Mouse (Mus musculus): ENCODE results near the gene Kdm2a. TPM values are rescaled to one million over a fixed set of nuclear protein-coding genes. Genes with fewer than 3 reads are reported as not detected.

Kdm2a gene
- total and polyA plus RNA-seq, 3 experiments = 46.1 to 98.7 (median 73.9) TPM

DNA sequence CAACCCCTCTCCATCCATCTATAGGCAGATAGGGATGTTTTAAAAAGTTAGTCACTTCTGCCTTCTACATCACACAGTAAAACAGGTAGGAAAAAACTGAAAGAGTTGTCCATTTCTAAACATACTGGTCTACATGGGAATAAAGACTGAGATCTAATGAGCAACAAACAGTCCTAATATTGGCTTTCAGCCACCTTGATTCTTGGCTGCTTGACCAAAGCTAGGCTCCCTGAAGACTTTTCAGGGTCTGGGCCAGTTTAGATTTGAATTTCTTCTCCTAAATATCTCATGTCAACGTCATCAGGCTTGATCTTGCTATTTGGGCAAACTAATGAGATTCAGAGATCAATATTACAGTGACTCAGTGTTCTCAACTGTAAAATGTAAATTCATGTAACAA is 71.2 kb downstream of the Kdm2a start:
- ATAC-seq (ENCODE audit: extremely low read depth, insufficient number of reproducible peaks, low FRiP score, poor library complexity, severe bottlenecking) = no peak
- H3K36me3 ChIP-seq (replicated peaks) = peaks cover 95% of the 10 kb centered on the region
- no peak overlapping the region for H3K4me3 ChIP-seq (ENCODE audit: low read depth, low read length)
- DNase-seq (ENCODE audit: low spot score) = no peak
- H3K27me3 ChIP-seq (ENCODE audit: insufficient read depth, low read length) = no peaks in the 10 kb centered on the region
- no peaks in the 10 kb centered on the region for H3K9me3 ChIP-seq (replicated peaks)
- TF ChIP-seq GATA1 (IDR thresholded peaks at IDR 0.05; ENCODE audit: borderline replicate concordance, low read length) = no peak
- no peak for TF ChIP-seq GATA2 (IDR thresholded peaks at IDR 0.05; ENCODE audit: borderline replicate concordance, low read depth, low read length)
- no peak for TF ChIP-seq CTCF (IDR thresholded peaks at IDR 0.05; ENCODE audit: low read depth, low read length)
- no peak for TF ChIP-seq POLR2AphosphoS5 (IDR thresholded peaks at IDR 0.05; ENCODE audit: insufficient replicate concordance, low read depth, low read length)
- TF ChIP-seq TAL1 (conservative IDR thresholded peaks at IDR 0.05; ENCODE audit: low read depth, low read length) = no peak
- H3K4me1 ChIP-seq (ENCODE audit: insufficient read depth, low read depth, low read length) = peaks cover 28% of the 10 kb centered on the region

DNA sequence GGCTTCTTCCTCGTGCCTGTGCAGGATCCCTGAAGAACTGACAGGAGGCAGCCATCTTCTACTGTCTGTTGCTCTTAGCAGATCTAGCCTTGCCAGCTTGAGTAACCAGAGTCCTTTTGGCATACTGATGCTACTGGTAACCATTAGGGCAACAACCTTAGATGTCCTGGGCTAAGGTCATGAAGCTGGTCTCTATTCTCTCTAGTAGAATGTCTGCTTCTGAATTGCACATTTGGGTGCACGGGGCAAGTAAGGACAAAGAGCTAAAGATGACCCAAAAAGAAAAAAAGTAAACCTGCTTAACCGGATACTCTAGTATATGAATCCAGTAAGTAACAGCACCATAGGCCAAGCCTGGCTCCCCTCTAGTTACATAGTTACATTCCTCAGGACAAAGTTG is 72.0 kb downstream of the Kdm2a start:
- TF ChIP-seq GATA1 (IDR thresholded peaks at IDR 0.05; ENCODE audit: borderline replicate concordance, low read length) = no peak
- TF ChIP-seq TAL1 (conservative IDR thresholded peaks at IDR 0.05; ENCODE audit: low read depth, low read length) = no peak
- DNase-seq (ENCODE audit: low spot score) (no peak), ATAC-seq (ENCODE audit: extremely low read depth, insufficient number of reproducible peaks, low FRiP score, poor library complexity, severe bottlenecking) (no peak)
- Histone ChIP-seq H3K4me1 (ENCODE audit: insufficient read depth, low read depth, low read length) (peaks cover 20% of the 10 kb centered on the region), H3K27me3 (ENCODE audit: insufficient read depth, low read length) (no peaks in the 10 kb centered on the region), H3K36me3 (replicated peaks) (peaks cover 94% of the 10 kb centered on the region), H3K9me3 (replicated peaks) (no peaks in the 10 kb centered on the region), H3K4me3 (ENCODE audit: low read depth, low read length) (no peak overlapping the region)

- H3K27me3 ChIP-seq (ENCODE audit: insufficient read depth, low read length) = no peaks in the 10 kb centered on the region
- no peak for ATAC-seq (ENCODE audit: extremely low read depth, insufficient number of reproducible peaks, low FRiP score, poor library complexity, severe bottlenecking)
- H3K4me3 ChIP-seq (ENCODE audit: low read depth, low read length) = no peak overlapping the region
- no peaks in the 10 kb centered on the region for H3K9me3 ChIP-seq (replicated peaks)
- peaks cover 97% of the 10 kb centered on the region for H3K36me3 ChIP-seq (replicated peaks)
- TF ChIP-seq GATA2 (IDR thresholded peaks at IDR 0.05; ENCODE audit: borderline replicate concordance, low read depth, low read length) (no peak), CTCF (IDR thresholded peaks at IDR 0.05; ENCODE audit: low read depth, low read length) (no peak), GATA1 (IDR thresholded peaks at IDR 0.05; ENCODE audit: borderline replicate concordance, low read length) (no peak), TAL1 (conservative IDR thresholded peaks at IDR 0.05; ENCODE audit: low read depth, low read length) (no peak), POLR2AphosphoS5 (IDR thresholded peaks at IDR 0.05; ENCODE audit: insufficient replicate concordance, low read depth, low read length) (no peak)
- peaks cover 11% of the 10 kb centered on the region for H3K4me1 ChIP-seq (ENCODE audit: insufficient read depth, low read depth, low read length)
- no peak for DNase-seq (ENCODE audit: low spot score)
Observed at GRCm38 (mm10) chr19:4322134-4322533, 76.0 kb downstream of the Kdm2a start.

DNA sequence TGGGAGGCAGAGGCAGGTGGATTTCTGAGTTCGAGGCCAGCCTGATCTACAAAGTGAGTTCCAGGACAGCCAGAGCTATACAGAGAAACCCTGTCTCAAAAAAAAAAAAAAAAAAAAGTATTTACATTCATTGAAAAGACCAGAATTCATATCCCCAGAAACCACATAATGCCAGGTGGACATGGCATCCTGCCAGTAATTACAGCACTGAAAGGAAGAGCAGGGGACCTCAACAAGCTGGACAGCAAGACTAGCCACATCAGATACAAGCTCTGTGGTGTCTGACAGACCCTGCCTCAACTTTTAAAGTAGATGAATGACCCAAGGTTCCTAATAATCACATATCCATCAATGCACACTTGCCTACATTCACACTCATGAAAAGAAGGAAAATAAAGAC is 76.5 kb downstream of the Kdm2a start:
- H3K9me3 ChIP-seq (replicated peaks) = no peaks in the 10 kb centered on the region
- H3K4me1 ChIP-seq (ENCODE audit: insufficient read depth, low read depth, low read length) = peaks cover 11% of the 10 kb centered on the region
- H3K4me3 ChIP-seq (ENCODE audit: low read depth, low read length) = no peak overlapping the region
- TF ChIP-seq POLR2AphosphoS5 (IDR thresholded peaks at IDR 0.05; ENCODE audit: insufficient replicate concordance, low read depth, low read length) = no peak
- no peak for TF ChIP-seq GATA1 (IDR thresholded peaks at IDR 0.05; ENCODE audit: borderline replicate concordance, low read length)
- TF ChIP-seq GATA2 (IDR thresholded peaks at IDR 0.05; ENCODE audit: borderline replicate concordance, low read depth, low read length) = no peak
- TF ChIP-seq TAL1 (conservative IDR thresholded peaks at IDR 0.05; ENCODE audit: low read depth, low read length) = no peak
- no peak for TF ChIP-seq CTCF (IDR thresholded peaks at IDR 0.05; ENCODE audit: low read depth, low read length)
- H3K36me3 ChIP-seq (replicated peaks) = peaks cover 97% of the 10 kb centered on the region
- ATAC-seq (ENCODE audit: extremely low read depth, insufficient number of reproducible peaks, low FRiP score, poor library complexity, severe bottlenecking) (no peak), DNase-seq (ENCODE audit: low spot score) (no peak)
- H3K27me3 ChIP-seq (ENCODE audit: insufficient read depth, low read length) = no peaks in the 10 kb centered on the region

GRCm38 (mm10) chr19:4319272-4319671 is 78.8 kb downstream of the Kdm2a start:
- peaks cover 88% of the 10 kb centered on the region for H3K36me3 ChIP-seq (replicated peaks)
- peaks cover 9% of the 10 kb centered on the region for H3K4me1 ChIP-seq (ENCODE audit: insufficient read depth, low read depth, low read length)
- H3K27me3 ChIP-seq (ENCODE audit: insufficient read depth, low read length) = no peaks in the 10 kb centered on the region
- DNase-seq (ENCODE audit: low spot score) (no peak), ATAC-seq (ENCODE audit: extremely low read depth, insufficient number of reproducible peaks, low FRiP score, poor library complexity, severe bottlenecking) (no peak)
- TF ChIP-seq GATA1 (IDR thresholded peaks at IDR 0.05; ENCODE audit: borderline replicate concordance, low read length) (no peak), CTCF (IDR thresholded peaks at IDR 0.05; ENCODE audit: low read depth, low read length) (no peak), POLR2AphosphoS5 (IDR thresholded peaks at IDR 0.05; ENCODE audit: insufficient replicate concordance, low read depth, low read length) (no peak), GATA2 (IDR thresholded peaks at IDR 0.05; ENCODE audit: borderline replicate concordance, low read depth, low read length) (no peak), TAL1 (conservative IDR thresholded peaks at IDR 0.05; ENCODE audit: low read depth, low read length) (no peak)
- no peak overlapping the region for H3K4me3 ChIP-seq (ENCODE audit: low read depth, low read length)
- H3K9me3 ChIP-seq (replicated peaks) = no peaks in the 10 kb centered on the region

DNA sequence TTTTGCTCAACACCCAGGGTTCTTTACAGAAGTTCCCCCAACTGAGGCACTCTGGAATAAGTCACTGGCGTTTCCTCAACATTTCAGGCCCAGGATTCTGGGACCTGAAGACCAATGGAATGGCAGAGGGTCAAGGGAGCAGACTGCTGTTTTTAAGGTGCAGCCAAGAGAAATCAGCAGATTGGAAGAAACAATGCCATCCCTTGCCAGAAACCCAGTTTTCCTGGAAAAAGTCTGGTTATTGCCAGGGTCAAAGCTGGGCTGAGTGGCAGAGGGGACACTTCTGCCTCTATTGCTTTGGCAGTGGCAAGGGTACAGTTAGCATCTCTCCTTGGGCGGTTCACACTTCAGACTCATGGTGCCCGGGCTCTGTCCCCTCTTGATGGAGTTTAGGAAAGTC is 80.9 kb downstream of the Kdm2a start:
- Histone ChIP-seq H3K4me1 (ENCODE audit: insufficient read depth, low read depth, low read length) (peaks cover 7% of the 10 kb centered on the region; the same call in 1 of the 2 replicates), H3K9me3 (replicated peaks) (no peaks in the 10 kb centered on the region), H3K27me3 (ENCODE audit: insufficient read depth, low read length) (no peaks in the 10 kb centered on the region), H3K36me3 (replicated peaks) (peaks cover 75% of the 10 kb centered on the region), H3K4me3 (ENCODE audit: low read depth, low read length) (no peak overlapping the region)
- no peak for ATAC-seq (ENCODE audit: extremely low read depth, insufficient number of reproducible peaks, low FRiP score, poor library complexity, severe bottlenecking)
- TF ChIP-seq CTCF (IDR thresholded peaks at IDR 0.05; ENCODE audit: low read depth, low read length) (no peak), GATA2 (IDR thresholded peaks at IDR 0.05; ENCODE audit: borderline replicate concordance, low read depth, low read length) (no peak), GATA1 (IDR thresholded peaks at IDR 0.05; ENCODE audit: borderline replicate concordance, low read length) (no peak), TAL1 (conservative IDR thresholded peaks at IDR 0.05; ENCODE audit: low read depth, low read length) (no peak), POLR2AphosphoS5 (IDR thresholded peaks at IDR 0.05; ENCODE audit: insufficient replicate concordance, low read depth, low read length) (no peak)
- DNase-seq (ENCODE audit: low spot score) = no peak
